Mouse (Mus musculus): ENCODE results near the gene Bicdl1. TPM values are rescaled to one million over a fixed set of nuclear protein-coding genes. Genes with fewer than 3 reads are reported as not detected.

The Bicdl1 gene
- total RNA-seq, 2 experiments from 2014 or later: 3.9 to 4.0 TPM

DNA sequence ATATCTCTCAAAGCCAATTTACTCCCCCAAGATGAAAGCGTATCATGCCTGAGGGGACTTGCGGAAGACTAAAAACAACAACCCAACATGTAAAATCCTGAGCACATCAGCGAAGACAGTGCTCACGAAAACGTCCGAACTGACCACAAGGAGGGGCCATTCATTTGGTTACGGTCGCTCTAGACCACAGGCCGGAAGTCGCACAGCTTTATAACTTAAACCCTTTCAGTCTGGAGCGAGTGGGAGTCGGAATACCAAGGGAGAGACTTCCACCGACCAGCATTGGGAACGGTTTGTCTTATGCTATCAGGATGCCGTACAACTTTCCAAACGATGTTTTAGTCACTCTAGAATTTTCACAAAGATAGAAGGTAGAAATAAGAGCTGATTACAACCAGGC lies 5.4 kb downstream of the Bicdl1 start:
- DNase-seq: no peak

DNA sequence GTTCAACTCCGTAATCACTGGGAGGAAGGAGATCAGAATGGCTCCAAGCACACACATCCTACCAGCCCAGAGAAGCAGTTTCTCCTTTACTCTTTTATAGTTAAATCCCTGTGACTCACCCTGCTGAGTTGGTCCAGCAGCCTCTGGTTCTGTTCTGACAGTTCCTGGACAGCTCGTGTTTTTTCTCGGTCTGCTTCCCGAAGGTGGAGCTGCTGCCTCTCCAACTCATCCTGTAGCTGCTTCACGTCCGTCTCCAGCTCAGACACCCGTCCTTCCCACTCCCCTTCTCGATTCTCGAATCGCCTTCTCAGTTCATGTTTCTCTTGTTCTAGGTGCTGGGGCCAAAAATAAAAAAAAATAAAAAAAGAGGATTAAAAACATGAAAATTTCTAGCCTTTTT lies 7.0 kb downstream of the Bicdl1 start:
- no peak for DNase-seq

DNA sequence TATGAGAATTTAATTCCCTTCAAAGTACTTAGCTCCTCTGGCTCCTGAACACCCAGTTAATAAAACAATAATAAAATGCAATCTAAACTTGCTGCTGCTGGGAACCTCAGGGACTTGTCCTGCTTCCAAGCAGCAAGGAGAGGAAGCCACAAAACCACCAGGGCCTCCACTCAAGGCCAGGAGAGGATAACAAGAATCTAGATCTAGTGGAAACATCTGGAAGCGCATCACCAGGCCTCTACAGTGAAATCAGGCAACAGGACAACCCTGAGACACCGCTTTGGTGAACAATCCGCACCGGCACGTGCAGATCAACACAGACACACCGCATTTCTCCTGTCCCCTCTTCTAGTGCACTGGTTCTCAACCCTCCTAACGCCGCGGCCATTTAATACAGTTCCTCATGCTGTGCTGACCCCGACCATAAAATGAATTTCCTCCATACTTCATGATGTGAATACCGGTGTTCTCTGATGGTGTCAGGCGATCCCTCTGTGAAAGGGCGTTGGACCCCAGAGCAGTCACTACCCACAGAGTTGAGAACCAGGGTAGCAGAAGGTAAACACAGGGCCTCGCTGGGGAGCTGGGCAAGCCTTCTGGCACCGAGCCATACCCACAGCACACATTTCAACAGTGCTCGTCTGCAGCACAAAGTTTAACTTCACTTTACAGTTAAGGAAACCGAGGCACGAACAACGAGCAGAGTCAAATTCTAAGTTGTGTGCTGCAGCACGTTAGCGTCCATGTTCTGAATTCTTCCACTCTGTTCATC lies 9.0 kb downstream of the Bicdl1 start:
- no peak for DNase-seq

DNA sequence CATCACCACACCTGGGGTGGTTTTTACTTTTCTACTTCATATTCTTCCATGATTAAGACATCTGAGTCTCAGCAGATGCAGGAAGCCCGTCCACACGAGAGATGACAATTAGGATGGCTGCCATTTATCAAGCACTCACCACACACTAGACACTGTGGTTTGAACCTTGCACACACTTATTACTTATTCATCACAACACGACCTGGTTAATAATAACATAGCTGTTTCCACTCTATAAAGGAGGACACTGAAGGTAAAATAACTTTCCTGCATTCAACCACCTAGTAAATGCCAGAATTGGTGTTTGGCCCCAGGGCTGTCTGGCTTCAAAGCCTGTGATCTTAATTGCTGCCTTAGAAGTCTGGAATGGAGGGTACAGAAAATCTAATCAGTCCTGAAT lies 10.7 kb downstream of the Bicdl1 start:
- no peak for DNase-seq

DNA sequence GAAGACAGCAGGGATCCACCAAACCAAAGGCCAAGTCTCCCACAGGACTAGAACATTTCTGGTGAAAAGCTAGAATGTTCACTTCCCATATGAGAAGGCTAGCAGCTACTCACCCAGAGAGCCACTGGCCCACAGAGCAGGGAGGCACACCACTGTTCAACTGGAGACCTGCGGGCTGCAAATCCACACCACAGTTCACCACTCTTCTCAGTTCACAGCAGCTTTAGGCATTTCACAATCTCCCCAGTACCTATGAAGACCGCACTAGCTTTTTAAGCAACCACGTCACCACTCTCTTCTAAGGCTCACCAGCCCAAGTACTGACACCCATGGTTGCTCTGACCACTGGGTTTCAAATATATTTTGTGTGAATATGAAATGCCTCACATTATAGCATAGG lies 13.7 kb downstream of the Bicdl1 start:
- no peak for DNase-seq

DNA sequence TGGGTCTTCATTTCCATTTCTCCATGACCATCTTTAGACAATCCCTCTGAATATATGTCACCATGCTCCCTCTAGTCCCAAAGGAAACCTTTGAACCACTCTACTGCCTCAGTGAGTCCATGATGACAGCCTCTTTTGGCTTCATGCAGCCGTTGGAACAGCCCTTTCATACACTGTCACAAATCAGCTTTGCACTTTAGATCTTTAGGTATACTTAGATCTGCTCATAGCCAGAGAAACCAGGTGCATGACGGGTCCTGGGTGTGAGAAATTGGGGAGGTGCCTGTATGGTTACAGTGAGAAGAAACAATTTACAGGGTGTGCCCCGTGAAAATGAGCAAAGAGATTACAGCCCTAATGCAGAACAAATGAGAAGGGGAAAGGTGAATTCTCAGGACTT lies 14.3 kb downstream of the Bicdl1 start:
- DNase-seq: no peak

DNA sequence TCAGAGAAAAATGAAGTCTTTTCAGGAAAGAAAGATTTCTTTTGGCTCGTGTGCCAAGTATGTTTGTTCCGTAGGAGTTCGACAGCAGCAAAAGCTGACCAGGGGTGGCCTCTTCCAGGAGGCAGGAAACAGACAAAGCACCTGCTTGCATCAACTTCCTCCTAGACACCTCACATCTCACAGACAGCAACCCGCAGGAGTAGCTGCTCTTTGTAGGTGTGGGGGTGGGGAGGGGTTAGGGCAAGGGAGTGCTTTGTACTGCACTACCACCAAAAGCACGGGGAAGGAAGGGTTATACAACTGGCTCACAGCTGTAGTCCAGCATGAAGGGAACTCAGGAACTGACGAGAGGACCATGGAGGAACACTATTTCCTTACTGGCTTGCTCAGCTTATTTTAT lies 15.0 kb downstream of the Bicdl1 start:
- no peak for DNase-seq

DNA sequence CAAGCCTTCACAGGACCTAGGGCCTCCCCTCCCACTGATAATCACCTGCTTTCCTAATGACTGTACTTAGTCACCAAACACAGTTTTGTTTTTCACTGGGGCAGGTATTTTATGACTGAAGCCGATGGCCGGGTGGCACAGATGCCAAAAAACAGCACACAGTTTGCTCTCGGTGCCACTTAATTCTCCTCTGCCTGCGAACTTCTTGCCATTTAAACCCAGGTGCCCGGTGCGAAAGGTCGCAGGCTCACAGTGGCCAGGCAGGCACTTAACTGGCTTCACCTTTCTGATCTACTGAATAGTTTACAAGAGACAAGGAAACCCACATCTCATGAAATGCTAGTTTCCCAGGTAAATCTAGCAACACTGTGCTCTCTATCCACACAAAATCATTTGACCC lies 16.7 kb downstream of the Bicdl1 start:
- no peak for DNase-seq

DNA sequence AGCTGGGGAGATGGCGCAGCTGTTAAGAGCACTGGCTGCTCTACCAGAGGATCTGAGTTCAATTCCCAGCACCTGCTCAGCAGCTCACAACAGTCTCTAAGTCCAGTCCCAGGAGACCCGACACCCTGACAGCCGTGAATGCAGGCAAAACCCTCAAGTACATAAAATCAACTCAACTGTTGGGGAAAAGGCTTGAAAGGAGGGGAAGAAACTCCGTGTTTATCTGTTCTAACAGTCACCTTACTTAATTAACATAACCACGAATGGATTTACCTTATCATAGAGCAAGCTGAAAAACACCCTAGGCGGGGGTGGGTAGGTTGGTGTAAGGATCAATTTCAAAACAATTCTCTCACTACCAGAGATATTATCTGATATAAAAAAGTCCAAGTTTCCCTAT lies 18.9 kb downstream of the Bicdl1 start:
- DNase-seq: no peak

DNA sequence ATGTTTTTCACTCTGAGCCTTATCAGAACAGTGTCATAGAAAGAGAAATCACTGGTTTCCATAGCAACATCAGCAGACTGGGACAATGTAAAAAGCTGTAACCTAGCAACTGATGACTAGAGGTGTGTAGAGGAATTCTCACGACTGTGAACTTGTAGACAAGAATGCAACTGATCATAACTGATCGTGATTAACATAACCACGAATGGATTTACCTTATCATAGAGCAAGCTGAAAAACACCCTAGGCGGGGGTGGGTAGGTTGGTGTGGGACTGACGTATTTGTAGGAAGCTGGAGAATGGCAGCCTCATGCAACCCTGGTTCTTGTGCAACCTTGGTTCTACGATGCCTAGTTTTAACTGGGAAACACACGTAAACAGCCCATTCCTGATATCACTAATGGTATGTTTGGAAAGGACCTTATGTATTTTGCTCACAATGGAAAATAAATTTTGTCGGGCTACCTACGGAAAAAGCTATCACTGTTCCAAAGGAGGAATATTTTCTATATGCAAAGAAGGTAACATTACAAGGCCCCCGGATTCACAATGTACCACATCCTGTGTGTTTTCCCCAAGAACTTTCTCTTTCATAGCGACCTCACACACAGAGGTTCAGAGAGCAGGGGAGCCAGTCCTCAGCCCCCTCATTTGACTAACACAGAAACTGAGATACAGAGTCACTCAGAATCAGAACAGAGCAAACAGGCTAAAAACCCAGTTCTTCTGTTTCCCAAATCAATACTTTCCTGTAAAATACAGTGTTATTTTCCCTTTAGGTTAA lies 19.6 kb downstream of the Bicdl1 start:
- no peak for DNase-seq

DNA sequence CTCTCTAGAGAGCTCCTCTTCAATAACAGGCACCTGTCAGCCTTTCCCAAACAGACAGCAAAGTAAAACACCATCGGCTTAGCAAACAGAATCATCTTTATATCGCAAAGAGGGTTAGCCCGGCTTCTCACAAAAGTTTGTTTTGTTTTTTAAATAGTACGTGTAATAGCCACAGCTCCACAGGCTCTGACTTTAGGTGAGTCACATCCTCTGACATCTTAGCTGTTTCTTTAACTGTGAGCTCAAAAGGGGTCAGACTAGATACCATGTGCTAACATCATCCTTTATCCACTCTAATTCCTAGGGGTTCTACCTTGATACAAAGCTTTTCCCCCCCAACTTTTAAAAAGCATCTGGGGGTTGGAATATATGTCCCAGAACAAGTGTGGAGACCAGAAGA lies 21.2 kb downstream of the Bicdl1 start:
- DNase-seq: no peak

DNA sequence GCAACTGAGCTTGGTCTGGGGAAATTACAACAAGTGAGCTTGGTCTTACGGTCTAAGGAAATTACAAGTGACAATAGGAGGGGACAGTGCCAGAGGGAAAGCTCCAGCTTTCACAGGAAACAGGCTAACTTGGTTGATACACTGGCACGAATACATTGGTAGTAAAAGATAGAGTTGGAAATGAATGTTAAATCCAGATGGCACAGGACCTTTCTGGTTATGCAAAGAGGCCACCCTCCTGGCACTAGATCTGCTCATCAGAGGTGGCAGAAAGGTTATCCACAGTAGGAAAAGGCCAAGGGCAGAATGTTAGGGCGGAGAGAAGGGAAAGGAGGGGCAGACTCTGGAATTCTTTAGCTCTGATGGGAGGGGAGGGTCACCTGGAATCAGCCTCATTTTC lies 22.5 kb downstream of the Bicdl1 start:
- no peak for DNase-seq

DNA sequence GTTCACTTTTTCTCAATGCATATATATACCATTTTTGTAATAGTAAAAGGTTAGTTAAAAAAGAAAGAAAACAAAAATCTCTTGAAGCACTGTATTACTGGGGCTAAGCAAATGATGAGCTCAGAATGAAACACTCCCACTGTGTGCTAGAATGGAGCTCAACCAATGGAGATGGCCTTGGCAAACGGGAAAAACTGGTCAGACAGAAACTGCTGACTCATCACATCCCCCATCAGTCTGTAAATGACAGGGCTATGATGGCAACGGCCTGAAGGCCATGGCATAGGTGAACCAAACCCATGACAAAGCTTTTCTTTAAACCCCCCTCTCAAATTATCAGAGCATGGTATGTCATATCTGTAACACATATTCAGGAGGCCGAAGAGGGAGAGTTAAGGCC lies 29.4 kb downstream of the Bicdl1 start:
- DNase-seq: no peak

DNA sequence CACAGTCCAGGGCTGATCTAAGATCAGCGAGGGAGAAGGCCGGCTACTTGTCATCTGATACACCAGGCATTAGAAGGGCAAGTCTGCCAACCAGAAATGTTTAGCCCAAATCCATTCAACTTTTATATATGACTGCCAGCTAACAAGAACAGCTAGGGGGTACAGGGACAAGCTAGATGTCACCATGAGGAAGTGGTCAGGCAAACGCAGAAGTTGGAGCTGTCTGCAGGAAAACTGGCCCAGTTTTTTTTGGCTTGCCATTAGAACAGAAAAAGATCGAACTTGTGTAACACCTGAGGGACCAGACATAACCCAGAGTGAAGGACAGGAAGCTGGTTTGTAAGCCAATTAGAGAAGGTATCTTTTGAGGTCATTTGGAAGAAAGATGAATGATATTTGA lies 30.2 kb downstream of the Bicdl1 start:
- DNase-seq: no peak

DNA sequence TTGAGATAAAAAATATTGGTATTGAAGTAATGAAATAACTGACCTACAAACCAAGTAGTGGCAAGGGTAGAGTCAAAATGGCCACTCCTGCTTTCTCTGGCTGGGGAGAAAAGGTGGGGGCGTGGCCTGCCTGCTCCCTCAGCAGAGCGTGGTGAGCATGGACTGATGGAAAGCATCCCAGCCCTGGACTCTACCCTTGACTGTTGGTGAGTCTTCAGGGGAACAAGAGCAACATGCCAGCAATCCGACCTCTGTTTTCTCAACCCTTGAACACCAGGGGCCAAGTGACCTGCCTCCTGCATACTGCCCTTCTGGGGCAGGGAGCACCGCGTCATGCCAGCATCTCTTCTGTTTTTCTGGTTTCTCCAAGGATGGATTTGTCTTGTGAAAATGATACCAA lies 34.6 kb downstream of the Bicdl1 start:
- DNase-seq: no peak

DNA sequence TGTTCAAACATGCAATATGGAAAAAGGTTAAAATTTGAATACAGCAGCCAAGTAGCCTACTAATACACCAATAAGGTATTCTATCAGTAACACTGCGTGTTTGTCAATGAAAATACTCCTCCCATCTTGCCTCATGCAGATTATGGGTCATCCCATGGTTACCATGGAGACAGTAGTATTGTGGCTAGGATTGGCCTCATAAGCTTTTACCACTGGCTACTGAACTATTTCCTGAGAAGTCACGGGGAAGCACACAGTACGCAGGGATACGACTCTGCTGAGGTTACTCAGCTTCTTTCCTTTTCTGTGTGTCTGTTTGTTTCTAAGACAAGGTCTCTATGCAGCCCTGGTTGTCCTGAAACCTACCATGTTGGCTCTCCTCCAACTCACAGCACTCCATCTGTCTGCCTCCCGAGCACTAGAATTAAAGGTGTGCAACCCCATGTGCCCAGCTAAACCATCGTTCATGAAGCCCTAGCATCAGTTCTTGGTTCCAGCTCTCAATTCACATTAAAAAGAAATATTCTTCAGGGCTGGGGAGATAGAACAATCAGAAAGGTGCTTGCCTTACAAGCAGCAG lies 36.1 kb downstream of the Bicdl1 start:
- DNase-seq: no peak

DNA sequence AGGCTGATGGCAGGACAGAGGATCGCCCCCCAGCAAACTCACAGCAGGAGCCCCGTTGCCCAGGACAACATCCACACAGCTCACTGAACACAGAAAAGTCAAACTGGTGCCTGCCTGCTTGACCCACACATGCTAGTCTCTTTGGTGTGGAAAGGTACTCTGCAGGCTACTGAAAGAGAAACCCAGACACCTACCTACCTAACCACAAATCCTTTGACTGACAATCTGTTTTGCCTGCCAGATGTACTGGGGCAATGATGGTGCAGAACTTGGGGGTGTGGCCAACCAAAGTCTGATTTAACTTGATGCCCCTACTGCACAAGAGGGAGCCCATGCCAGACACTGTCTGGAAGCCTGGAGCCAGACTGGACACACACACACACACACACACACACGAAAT lies 38.1 kb downstream of the Bicdl1 start:
- no peak for DNase-seq

DNA sequence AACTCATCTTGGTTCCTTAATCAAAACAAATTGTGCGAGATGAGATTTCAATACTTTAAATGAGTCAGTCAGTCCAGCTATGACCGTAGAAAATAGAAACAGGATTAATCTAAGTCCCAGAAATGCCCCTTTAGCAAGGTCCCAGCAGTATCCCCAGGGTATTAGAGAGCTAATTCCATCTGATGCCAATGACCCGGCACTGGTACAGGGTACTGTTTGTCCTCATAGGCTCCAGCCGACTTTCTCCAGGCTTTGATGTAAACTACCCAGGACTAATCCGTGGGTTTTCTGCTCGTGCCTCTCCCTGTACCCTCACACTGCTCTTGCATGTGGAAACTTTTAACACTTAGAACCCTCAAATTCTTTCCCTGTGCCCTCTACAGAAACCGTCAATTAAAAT lies 44.7 kb downstream of the Bicdl1 start:
- no peak for DNase-seq

DNA sequence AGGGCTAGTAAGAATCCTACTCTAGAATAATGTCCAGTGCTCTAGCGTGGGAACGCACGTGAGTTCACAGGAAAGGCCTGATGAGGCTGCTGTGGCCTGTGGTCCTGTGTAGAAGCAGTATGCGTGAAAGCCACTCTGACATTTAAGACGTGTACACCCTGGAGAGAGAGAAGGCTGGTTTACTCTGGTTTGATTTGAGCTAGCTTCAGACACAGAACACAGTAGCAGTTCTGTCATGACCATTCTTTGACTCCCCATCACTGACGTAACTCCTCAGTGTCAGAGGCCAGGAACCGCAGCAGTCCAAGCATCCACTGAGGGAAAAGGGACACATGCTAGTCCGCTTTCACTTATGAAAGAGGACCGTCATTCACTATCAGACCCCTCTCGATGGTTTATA lies 46.3 kb downstream of the Bicdl1 start:
- DNase-seq: no peak

DNA sequence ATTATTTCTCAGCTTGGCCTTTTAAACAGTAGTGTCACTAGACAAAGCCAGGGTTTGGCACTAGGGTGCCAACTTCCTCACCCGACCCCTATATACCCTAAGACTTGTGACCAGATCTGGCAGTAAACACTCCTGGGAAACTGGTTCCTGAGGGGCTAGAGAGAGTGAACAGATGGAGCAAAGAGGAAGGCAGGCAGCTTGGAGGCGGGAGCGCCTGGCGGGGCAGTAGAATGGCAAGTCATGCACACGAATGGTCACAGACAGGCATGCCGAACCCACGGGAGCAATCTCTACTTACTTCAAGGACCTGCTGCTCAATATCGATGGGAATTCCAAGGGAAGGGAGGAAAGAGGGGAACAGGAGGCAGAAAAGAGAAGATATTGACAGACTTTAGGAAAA lies 59.6 kb downstream of the Bicdl1 start:
- no peak for DNase-seq

DNA sequence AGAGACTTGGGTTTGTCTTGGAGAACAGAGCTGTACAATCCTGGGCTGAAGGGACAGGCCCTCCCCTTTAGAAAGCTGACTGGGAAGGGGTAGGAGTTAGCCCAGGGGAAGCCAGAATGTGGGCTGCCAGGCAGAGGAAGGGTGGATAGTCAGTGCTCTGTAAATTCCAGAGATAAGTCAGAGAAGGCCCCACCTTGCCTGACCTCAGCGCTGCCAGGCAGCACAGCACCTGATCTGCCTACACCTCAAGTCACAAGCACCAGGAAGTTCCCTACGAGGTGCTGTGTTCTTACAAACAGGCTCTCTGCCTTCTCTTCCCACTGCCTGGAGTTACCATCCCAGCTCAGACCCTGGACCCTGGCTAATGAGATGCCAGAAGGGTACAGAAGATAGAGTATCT lies 61.0 kb downstream of the Bicdl1 start:
- DNase-seq: no peak

DNA sequence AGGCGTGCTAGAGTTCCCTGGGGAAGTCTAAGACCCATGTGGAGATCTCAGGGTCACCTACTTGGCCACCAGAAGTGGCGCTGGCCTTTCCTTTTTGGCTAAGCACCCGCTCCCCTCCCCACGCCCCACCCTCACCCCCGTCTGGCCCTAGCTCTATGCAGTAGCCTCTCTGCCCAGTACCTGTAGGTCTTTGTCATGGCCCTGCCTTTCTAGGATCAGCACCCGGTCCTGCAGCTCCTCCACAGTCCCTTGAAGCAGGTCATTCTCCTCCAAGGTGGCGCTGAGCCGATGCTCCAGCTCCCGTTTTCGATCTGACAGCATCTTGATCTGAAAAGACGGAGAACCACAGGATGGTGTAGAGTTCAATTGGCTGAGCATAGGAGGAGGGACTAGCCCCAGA lies 61.4 kb downstream of the Bicdl1 start:
- DNase-seq: no peak

DNA sequence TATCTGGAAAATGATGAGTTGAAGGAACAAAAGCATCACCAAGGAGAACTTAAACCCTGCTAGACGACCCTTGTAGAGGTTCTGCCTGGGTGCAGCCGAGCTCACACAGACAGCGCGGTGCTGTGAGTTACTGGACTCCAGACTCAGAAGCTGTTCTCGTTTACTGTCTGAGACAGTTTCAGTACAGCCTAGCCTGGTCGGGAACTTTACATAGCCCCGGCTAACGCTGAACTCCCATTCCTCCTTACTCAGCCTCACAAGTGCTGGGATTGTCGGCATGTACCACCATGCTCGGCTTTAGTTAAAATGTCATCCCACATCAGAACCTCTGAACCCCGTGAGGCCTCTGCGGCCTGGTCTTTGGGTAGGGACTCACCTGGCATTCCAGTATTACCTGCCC lies 62.4 kb downstream of the Bicdl1 start:
- no peak for DNase-seq

DNA sequence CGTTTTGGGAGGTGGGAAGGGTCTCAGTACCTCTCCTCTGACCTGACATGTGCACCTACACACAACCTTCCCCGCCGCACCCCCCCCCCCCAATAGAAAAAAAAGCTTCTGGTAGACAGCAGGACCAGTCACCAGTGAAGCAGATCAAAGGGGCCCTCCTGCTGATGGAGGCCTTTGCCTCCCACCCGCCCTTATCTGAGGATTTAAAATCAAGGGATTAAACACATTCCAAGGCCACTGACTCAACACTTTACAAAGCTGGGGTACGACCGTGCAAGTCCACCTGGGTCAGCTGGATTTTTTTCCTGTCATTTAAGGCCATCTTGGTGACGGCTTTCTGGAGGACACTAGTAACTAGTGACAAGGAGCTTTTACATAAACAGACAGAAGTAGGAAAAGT lies 63.5 kb downstream of the Bicdl1 start:
- no peak for DNase-seq
